Mouse (Mus musculus): Measurements from ENCODE around the gene Armc9.

Gene Armc9

DNA sequence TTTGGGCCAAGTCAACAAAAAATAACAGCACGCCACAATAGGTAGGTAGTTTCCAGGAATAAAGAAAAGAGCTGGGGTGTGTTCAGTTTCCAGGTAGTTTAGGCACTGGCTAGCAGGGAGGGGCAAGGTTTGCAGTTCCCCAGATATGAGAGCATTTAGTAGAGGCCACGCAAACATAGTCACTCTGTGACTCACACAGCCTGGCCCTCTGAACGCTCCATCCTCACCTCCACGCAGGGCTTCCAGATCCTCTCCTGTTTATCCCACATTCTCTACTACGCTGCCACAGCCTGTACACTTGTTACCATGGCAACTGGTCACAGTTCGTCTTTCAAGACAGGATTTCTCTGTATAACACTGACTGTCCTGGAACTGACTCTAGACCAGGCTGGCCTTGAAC is 70.6 kb downstream of the Armc9 start:
- DNase-seq (ENCODE audit: low read depth, low spot score): no peak

DNA sequence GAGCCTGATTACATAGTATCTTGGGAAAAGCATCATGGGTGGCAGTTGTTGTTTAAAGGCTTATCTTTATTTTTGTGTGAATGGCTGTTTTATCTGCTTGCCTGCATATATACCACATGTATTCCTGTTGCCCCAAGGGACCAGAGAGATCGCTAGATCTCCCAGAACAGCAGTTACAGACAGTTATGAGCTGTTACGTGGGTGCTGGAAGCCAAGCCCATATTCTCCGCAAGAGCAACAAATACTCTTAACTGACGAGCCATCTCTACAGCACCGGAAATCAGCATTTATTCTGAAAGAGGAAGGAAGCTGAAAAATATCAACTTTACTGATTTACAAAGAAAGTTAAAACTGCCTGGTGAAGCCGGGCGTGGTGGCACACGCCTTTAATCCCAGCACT is 74.1 kb downstream of the Armc9 start:
- DNase-seq (ENCODE audit: low read depth, low spot score): no peak

- DNase-seq (ENCODE audit: low read depth, low spot score): no peak
Observed at GRCm38 (mm10) chr1:86229184-86229829, 74.7 kb downstream of the Armc9 start.

DNA sequence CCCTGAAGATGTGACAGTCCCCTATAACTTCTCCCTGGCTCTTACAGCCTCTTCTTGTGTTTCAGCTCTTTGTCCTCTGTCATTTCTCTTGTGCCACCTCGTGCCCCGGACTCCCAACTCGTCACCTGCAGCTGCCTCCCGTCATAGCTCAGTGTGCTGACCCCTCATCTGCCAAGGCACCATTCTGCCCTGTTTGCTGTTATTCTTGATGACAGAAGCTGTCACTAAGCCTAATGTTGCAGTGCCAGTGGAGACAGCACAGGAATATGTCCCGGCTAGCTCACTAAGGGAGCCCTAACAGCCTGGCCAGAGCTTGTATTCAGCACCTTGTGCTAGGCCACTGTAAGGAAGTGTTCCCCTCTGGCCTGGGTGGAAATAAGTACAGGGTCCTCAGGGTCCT is 78.1 kb downstream of the Armc9 start:
- DNase-seq (ENCODE audit: low read depth, low spot score): no peak

GRCm38 (mm10) chr1:86233808-86234207 is 79.2 kb downstream of the Armc9 start:
- DNase-seq (ENCODE audit: low read depth, low spot score): no peak

GRCm38 (mm10) chr1:86235118-86235517 is 80.5 kb downstream of the Armc9 start:
- DNase-seq (ENCODE audit: low read depth, low spot score): no peak

DNA sequence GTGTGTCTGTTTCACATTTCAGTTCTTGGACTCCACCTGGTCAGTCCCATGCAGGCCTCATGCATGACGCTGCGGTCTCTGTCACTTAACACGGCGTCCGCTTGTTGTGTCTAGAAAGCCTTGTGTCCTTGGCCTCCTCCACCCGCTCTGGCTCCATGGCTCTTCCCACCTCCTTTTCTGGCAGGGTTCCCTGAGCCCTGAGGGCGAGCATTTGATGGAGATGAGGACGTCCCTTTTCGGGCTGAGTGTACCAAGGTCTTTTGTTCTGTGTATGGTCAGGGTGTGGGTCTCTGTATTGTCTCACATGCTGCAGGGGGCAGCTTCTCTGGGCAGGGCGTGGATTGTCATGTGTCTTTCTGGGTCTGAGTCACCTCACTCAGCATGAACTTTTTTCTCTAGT is 81.9 kb downstream of the Armc9 start:
- no peak for DNase-seq (ENCODE audit: low read depth, low spot score)

DNA sequence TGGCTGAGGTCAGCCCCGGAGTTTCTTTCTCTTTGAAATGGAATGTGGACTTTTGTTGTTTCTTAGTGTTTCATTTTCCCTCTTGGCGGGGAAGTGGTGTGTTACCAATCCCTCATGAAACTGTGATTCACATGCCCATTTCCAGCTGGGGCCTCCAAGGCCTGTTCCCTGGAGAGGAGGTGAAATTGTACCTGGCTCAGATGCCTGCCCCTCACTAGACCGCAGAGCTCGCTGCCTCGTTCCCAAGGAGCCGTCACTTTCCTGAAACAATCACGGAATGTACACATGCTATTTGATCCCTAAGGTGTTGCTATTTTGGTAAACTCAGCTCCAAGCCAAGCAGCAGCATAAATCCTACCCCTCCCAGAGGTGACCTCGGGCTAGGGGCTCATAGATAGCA is 84.4 kb downstream of the Armc9 start:
- DNase-seq (ENCODE audit: low read depth, low spot score): no peak

DNA sequence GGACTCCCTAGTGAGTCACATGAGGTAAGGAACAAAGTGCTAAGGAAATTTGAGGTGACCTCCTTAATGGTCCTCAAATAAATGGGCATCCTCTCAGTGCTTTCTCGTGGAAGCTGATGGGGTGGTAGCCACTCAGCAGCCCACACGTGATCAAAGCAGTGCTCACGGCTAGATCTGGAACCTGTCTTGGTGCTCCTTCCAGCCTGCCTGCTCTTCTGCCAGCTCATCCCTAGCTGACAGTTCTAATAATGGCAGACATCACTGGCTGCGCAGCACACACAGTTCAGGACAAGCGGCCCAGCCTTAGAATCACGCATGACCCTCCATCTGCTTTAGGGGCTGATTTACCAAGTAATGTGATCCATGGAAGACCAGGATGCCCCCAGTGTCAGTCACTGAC is 85.3 kb downstream of the Armc9 start:
- no peak for DNase-seq (ENCODE audit: low read depth, low spot score)

GRCm38 (mm10) chr1:86240959-86241358 is 86.4 kb downstream of the Armc9 start:
- no peak for DNase-seq (ENCODE audit: low read depth, low spot score)

DNA sequence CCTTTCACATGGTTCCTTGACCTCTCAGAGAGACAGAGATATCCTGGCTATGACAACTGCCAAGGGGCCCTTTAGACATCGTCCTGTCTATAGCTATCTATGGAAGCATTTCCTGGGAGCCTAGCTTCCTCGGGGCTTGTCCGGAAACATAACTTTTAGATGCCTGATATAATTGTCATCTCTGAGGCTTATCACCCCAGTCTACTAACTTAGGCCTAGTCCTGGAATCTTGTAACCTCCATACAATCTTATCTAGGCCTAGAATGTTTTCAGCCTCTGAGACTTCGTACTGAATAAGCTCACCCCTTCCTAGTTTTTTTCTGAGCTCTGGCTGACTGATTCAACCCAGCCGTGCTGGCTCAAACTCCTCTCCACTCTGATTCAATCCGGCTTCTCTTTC is 88.9 kb downstream of the Armc9 start:
- DNase-seq (ENCODE audit: low read depth, low spot score): no peak

GRCm38 (mm10) chr1:86245301-86246085 is 90.9 kb downstream of the Armc9 start:
- DNase-seq (ENCODE audit: low read depth, low spot score): no peak

GRCm38 (mm10) chr1:86253410-86253809 is 98.8 kb downstream of the Armc9 start:
- DNase-seq (ENCODE audit: low read depth, low spot score): no peak

- no peak for DNase-seq (ENCODE audit: low read depth, low spot score)
Observed at GRCm38 (mm10) chr1:86256311-86256710, 101.7 kb downstream of the Armc9 start.

DNA sequence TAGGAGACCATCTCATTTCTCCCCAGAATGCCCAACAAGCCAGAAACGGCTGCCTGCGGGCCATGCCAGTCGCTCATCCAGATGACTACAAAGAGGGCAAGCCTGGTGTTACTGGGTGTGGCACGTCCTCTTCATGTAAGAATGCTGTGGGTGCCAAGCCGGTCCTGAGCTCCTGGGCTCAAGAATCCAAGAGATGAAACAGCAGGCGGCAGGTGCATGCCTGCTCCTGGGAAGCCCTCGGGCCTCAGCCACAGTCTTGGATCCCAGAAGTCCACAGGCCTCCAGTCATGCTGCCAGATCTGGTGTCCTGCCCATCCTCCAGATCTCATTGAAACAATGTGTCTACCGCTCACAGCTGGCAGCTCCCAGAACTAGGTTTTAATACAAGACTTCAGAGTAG is 102.6 kb downstream of the Armc9 start:
- DNase-seq (ENCODE audit: low read depth, low spot score): no peak

DNA sequence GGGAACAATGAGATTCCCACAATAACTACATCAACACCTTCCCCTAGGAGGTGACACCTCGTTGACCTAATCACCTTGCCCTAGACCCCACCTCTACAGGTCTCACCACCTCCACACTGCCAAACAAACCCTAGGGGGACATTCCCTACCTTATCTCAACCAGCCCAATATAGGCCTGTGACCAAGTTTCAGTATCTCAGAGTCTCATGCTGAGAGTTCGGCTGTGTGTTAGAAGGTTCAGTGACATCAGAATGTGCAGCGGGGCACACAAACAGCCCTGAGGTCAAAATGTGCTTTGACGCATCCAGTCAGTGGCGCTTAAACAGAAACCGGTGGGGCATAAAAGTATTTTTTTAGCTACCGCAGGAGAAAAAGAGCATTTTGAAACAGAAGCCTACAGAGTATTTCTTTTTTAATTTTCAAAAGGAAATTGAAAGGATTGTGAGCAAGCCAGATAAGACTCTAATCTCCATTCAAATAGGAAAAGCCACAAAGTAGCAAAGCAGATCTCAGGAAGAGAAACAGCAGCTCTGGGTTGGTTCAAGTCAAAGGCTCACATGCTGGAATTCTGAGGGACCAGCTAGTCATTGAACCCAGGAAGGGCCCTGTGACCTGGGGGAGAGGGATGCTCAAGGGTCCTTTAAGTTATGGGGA is 103.7 kb downstream of the Armc9 start:
- no peak for DNase-seq (ENCODE audit: low read depth, low spot score)

GRCm38 (mm10) chr1:86263564-86264339 is 109.2 kb downstream of the Armc9 start:
- no peak for DNase-seq (ENCODE audit: low read depth, low spot score)

- no peak for DNase-seq (ENCODE audit: low read depth, low spot score)
Observed at GRCm38 (mm10) chr1:86265060-86265459, 110.5 kb downstream of the Armc9 start.

- DNase-seq (ENCODE audit: low read depth, low spot score): no peak
Observed at GRCm38 (mm10) chr1:86268492-86269189, 114.1 kb downstream of the Armc9 start.

DNA sequence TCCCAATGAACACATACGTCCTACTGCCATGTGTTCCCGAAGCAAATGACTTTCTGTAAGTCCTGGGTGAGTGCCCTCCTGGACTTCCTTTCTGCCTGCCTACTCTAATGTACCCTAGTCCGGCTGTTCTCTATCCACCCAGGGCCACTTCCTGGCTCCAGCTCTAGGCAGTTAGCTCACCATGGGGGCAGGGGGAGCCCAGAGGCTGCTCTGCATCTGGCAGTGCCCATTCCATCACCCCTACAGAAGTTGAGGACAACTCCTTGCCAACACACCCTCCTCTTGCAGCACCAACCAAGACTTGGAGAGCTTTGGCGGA is 114.6 kb downstream of the Armc9 start:
- no peak for DNase-seq (ENCODE audit: low read depth, low spot score)

- no peak for DNase-seq (ENCODE audit: low read depth, low spot score)
Observed at GRCm38 (mm10) chr1:86271707-86272106, 117.1 kb downstream of the Armc9 start.

DNA sequence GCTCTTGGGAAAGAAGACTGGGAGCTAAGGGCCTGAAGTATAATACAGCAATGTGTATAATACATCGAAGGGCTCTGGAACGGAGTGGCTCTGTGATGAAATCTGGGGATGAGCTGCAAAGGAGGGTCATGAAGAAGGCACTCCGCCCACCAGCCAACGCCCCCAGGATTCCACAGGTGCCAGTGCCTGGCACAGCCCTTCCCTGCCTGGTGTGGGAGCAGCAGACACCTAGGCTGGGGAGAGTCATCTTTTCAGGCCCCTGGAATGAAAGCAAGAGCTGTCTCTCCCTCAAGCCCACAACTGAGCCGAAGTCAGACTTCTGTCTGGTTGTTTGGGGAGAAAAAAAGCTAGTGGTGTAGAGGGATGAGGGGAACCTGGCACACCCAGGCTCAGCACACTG is 122.5 kb downstream of the Armc9 start:
- DNase-seq (ENCODE audit: low read depth, low spot score): no peak

Measured in forelimb bud, embryonic 11.5 days (tissue).